Mouse (Mus musculus): ENCODE measurements around the gene Dop1b.

DNA sequence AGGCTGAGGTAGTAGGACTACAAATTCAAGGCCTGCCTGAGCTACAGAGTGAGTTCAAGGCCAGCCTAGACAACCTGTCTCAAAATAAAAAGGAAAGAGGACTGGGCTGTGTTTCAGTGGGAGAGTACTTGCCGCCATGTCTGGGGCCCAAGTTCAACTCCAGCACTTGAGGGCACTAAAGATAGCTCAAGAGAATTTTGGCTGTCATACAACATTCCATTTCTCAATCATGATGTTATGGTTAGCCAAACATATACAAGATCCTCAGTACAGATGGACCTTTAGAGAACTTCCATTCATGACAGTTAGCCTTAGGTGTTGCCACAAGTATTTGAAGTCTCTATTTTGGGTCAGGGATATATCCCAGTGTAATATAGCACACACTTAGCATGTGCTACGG lies 122.4 kb downstream of the Dop1b start:
- TF ChIP-seq CTCF (IDR thresholded peaks at IDR 0.05; ENCODE audit: low read depth, low read length) = no peak
- no peak for TF ChIP-seq POLR2A (IDR thresholded peaks at IDR 0.05; ENCODE audit: borderline replicate concordance, low read depth, low read length)
